Mouse (Mus musculus) right cerebral cortex, postnatal 25 days (tissue): ENCODE results near the gene Sh2d4b.

Experiments
- DNase-seq: peaks from one replicate; pipeline ENCODE4 v3.0.0; 2022

The Sh2d4b gene

GRCm38 (mm10) chr14:40818051-40818450 lies 75.0 kb downstream of the Sh2d4b start:
- no peak for DNase-seq

GRCm38 (mm10) chr14:40816715-40817114 lies 76.4 kb downstream of the Sh2d4b start:
- no peak for DNase-seq

- peak; percentile 46 for DNase-seq
Observed at GRCm38 (mm10) chr14:40791606-40792005, 101.5 kb downstream of the Sh2d4b start.

- DNase-seq: no peak
Observed at GRCm38 (mm10) chr14:40789110-40789509, 104.0 kb downstream of the Sh2d4b start.

GRCm38 (mm10) chr14:40769097-40770090 lies 123.7 kb downstream of the Sh2d4b start:
- no peak for DNase-seq
